Comparison of ENCODE assay signal across 19 mouse cellular contexts in genomic region chr11:19941156-19941777, GRCm38 (mm10). TPM values are rescaled to one million over a fixed set of nuclear protein-coding genes. Genes with fewer than 3 reads are reported as not detected.
DNase-seq lines count a peak whose midpoint lies in the region; ATAC-seq and TF ChIP-seq lines count a peak whose summit lies in the region.
"Had no signal": no experiment of that assay in that cellular context is flagged by ENCODE, and none has a peak within 500 bp of the region (broad histone marks: within the 10 kb centered on the region; RNA-seq: fewer than 3 reads in every experiment).

No protein-coding gene starts in this region.

- intact Hi-C loops in left cerebral cortex, adult 2 months (cut with DNase I): no loop called here
- intact Hi-C loops in left cerebral cortex, postnatal 14 days (cut with DNase I): no loop called here

- peaks cover 13% of the 10 kb centered on the region; the same call in 1 of the 2 replicates for H3K4me1 ChIP-seq in intestine, postnatal 0 days (replicated peaks; ENCODE audit: control insufficient read depth, insufficient read depth, low read length)
- peaks cover 28% of the 10 kb centered on the region for H3K4me1 ChIP-seq in stomach, embryonic 16.5 days (ENCODE audit: control insufficient read depth, insufficient read depth, low read length)
- H3K4me1 ChIP-seq in forebrain, postnatal 0 days (ENCODE audit: insufficient read depth): peaks cover 11% of the 10 kb centered on the region; the same call in 1 of the 2 replicates

- no peaks in the 10 kb centered on the region for H3K9me3 ChIP-seq in intestine, postnatal 0 days (ENCODE audit: control insufficient read depth)
- no peaks in the 10 kb centered on the region for H3K9me3 ChIP-seq in stomach, embryonic 16.5 days (replicated peaks; ENCODE audit: control insufficient read depth, low read length)
- H3K9me3 ChIP-seq in forebrain, postnatal 0 days (ENCODE audit: low read length): no peaks in the 10 kb centered on the region
- H3K9me3 ChIP-seq: forebrain, embryonic 13.5 days; heart, embryonic 10.5 days; limb, embryonic 13.5 days; midbrain, embryonic 12.5 days had no signal

- WGBS in intestine, postnatal 0 days: 52% methylated on average over 12 of the region's 12 CpGs
- WGBS in stomach, embryonic 16.5 days: 73% methylated on average over 12 of the region's 12 CpGs
- WGBS in forebrain, postnatal 0 days: 71% methylated on average over 12 of the region's 12 CpGs

- H3K36me3 ChIP-seq in intestine, postnatal 0 days (ENCODE audit: control insufficient read depth, insufficient read depth): 0 out of 2 replicates have a peak, but pooled peaks cover 9% of the 10 kb centered on the region
- H3K36me3 ChIP-seq in stomach, embryonic 16.5 days (ENCODE audit: control insufficient read depth, insufficient read depth, low read length): peaks cover 6% of the 10 kb centered on the region; the same call in 1 of the 2 replicates
- no peaks in the 10 kb centered on the region for H3K36me3 ChIP-seq in forebrain, postnatal 0 days (ENCODE audit: insufficient read depth)

- DNase-seq in cerebellum, postnatal 25 days: peak; percentile 57 to 58
- DNase-seq in cerebellum, adult 8-10 months: no peak
- DNase-seq in left cerebral cortex, adult 2 months (ENCODE audit: extremely low spot score in 1 of 2, low spot score in 2 of 2): no peak
- no peak for DNase-seq in left cerebral cortex, postnatal 14 days (ENCODE audit: low spot score in 2 of 2)
- no peak for DNase-seq in right cerebral cortex, adult 2 months (ENCODE audit: low spot score in 2 of 2)
- no peak for DNase-seq in forebrain, postnatal 0 days
- DNase-seq: B cell, adult 2 months; heart, postnatal 10 days; kidney, postnatal 10 days; layer of hippocampus, adult 9-11 months; thymus, postnatal 14 days had no signal

- H3K9ac ChIP-seq in intestine, postnatal 0 days (ENCODE audit: low read depth, low read length): no peak overlapping the region
- 0 out of 2 replicates have a peak overlapping the region, but pooled peaks have one; percentile 17 for H3K9ac ChIP-seq in stomach, embryonic 16.5 days (ENCODE audit: low read length)
- no peak overlapping the region for H3K9ac ChIP-seq in forebrain, postnatal 0 days
- H3K9ac ChIP-seq: forebrain, embryonic 13.5 days; limb, embryonic 13.5 days; midbrain, embryonic 12.5 days had no signal

- H3K27me3 ChIP-seq in intestine, postnatal 0 days (replicated peaks; ENCODE audit: control insufficient read depth, insufficient read depth, low read length): no peaks in the 10 kb centered on the region
- H3K27me3 ChIP-seq in stomach, embryonic 16.5 days (ENCODE audit: control insufficient read depth, insufficient read depth, low read length): no peaks in the 10 kb centered on the region
- no peaks in the 10 kb centered on the region for H3K27me3 ChIP-seq in forebrain, postnatal 0 days (ENCODE audit: insufficient read depth, low read length)
- H3K27me3 ChIP-seq: forebrain, embryonic 13.5 days; limb, embryonic 13.5 days; midbrain, embryonic 12.5 days had no signal

- ATAC-seq in intestine, postnatal 0 days: peak; percentile 93
- peak; percentile 38; the same call in 1 of the 2 replicates for ATAC-seq in stomach, embryonic 16.5 days (ENCODE audit: insufficient read depth, low FRiP score)
- no peak for ATAC-seq in forebrain, postnatal 0 days
- ATAC-seq: forebrain, embryonic 13.5 days; inflammation-experienced regulatory T-cells, adult 6 months; lung, postnatal 0 days had no signal

- TF ChIP-seq CTCF in left cerebral cortex, adult 2 months (IDR thresholded peaks at IDR 0.05): no peak
- no peak for TF ChIP-seq CTCF in intestine, postnatal 0 days (IDR thresholded peaks at IDR 0.05; ENCODE audit: low read depth)
- TF ChIP-seq CTCF in forebrain, postnatal 0 days (IDR thresholded peaks at IDR 0.05; ENCODE audit: low read depth): no peak

- peak overlapping the region; percentile 49 for H3K4me2 ChIP-seq in intestine, postnatal 0 days (replicated peaks; ENCODE audit: low read depth)
- no peak overlapping the region for H3K4me2 ChIP-seq in stomach, embryonic 16.5 days (ENCODE audit: low read depth, low read length)
- no peak overlapping the region for H3K4me2 ChIP-seq in forebrain, postnatal 0 days (ENCODE audit: low read depth)
- H3K4me2 ChIP-seq: forebrain, embryonic 13.5 days; limb, embryonic 13.5 days; midbrain, embryonic 12.5 days had no signal

- no peak overlapping the region for H3K4me3 ChIP-seq in left cerebral cortex, adult 2 months
- no peak overlapping the region for H3K4me3 ChIP-seq in intestine, postnatal 0 days (ENCODE audit: low read depth, low read length)
- H3K4me3 ChIP-seq in stomach, embryonic 16.5 days (replicated peaks; ENCODE audit: low read length): no peak overlapping the region
- H3K4me3 ChIP-seq in forebrain, postnatal 0 days (ENCODE audit: low read depth, low read length): no peak overlapping the region
- H3K4me3 ChIP-seq: forebrain, embryonic 13.5 days; heart, embryonic 10.5 days; limb, embryonic 13.5 days; midbrain, embryonic 12.5 days had no signal

- peak overlapping the region; percentile 61; the same call in 1 of the 2 replicates for H3K27ac ChIP-seq in left cerebral cortex, adult 2 months
- H3K27ac ChIP-seq in intestine, postnatal 0 days (ENCODE audit: low read depth, low read length): peak overlapping the region; percentile 88
- peak overlapping the region; percentile 25; the same call in 1 of the 2 replicates for H3K27ac ChIP-seq in stomach, embryonic 16.5 days (ENCODE audit: low read length)
- no peak overlapping the region for H3K27ac ChIP-seq in forebrain, postnatal 0 days (ENCODE audit: low read depth, low read length)
- H3K27ac ChIP-seq: forebrain, embryonic 13.5 days; heart, embryonic 10.5 days; limb, embryonic 13.5 days; midbrain, embryonic 12.5 days had no signal

RNA-seq across cellular contexts. Expression of gene Spred2, which starts 17.1 kb away (rescaled TPM):
- total RNA-seq in left cerebral cortex, adult 2 months (2021): 100 to 1,000 TPM; 102 to 119 TPM
- total RNA-seq in left cerebral cortex, postnatal 14 days (2021): 10 to 100 TPM; 84.3 to 85.1 TPM
- 5.6 and 5.7 TPM in 2 replicates for polyA plus RNA-seq in intestine, postnatal 0 days (2015; fragmentation: Nextera tagmentation; extraction: Ambion mirVana)
- 5.0 TPM in 2 replicates for polyA plus RNA-seq in stomach, embryonic 16.5 days (2015; fragmentation: Nextera tagmentation; extraction: Ambion mirVana)
- total RNA-seq in forebrain, postnatal 0 days (2014; rRNA removed): 12.0 and 15.5 TPM in 2 replicates
- polyA plus RNA-seq in forebrain, postnatal 0 days (2015; fragmentation: Nextera tagmentation; extraction: Ambion mirVana): 6.7 and 9.1 TPM in 2 replicates

Comparison
In these comparisons a context has a peak if more than half of its experiments do, and no peak if none do; other contexts are left out.
1. DNase-seq: peak in cerebellum, postnatal 25 days (2 of 2); none in cerebellum, adult 8-10 months (single experiment), left cerebral cortex, adult 2 months (0 of 2), left cerebral cortex, postnatal 14 days (0 of 2), right cerebral cortex, adult 2 months (0 of 2) and forebrain, postnatal 0 days (single experiment).